Mouse (Mus musculus) hindbrain, embryonic 14.5 days (tissue): ENCODE results near the gene Pheta1. TPM values are rescaled to one million over a fixed set of nuclear protein-coding genes. Genes with fewer than 3 reads are reported as not detected.
"Not testable (repeated sequence)": the region's sequence is repeated elsewhere in the genome, so short reads cannot be mapped to it uniquely, and the experiment has no call there.

Source experiments
- ATAC-seq: fragments of 200-750 bp; cut with Nextera tagmentation; 2 replicates; pipeline ENCODE4 v1.8.0; 2017; ENCODE audit warnings: moderate number of reproducible peaks, mild to moderate bottlenecking, moderate TSS enrichment, moderate library complexity; ENCODE audit not compliant: low FRiP score
- DNase-seq: peaks from one replicate; pipeline ENCODE4 v3.0.0-alpha.2; 2015; ENCODE audit warnings: low spot score
- H3K27ac ChIP-seq: fragments of 300-500 bp; sonication (generic); 2 replicates; pipeline ENCODE4 v1.5.1; 2014; ENCODE audit warnings: mild to moderate bottlenecking, moderate library complexity
- H3K27me3 ChIP-seq: fragments of 300-500 bp; sonication (generic); 2 replicates; pipeline ENCODE4 v1.6.1; 2014; ENCODE audit warnings: mild to moderate bottlenecking, low read length, mixed read lengths; ENCODE audit not compliant: control insufficient read depth, insufficient read depth
- H3K36me3 ChIP-seq: fragments of 300-500 bp; sonication (generic); replicated peaks from 2 replicates; pipeline ENCODE4 v1.6.1; 2014; ENCODE audit not compliant: control insufficient read depth, insufficient read depth
- H3K4me1 ChIP-seq: fragments of 300-500 bp; sonication (generic); replicated peaks from 2 replicates; pipeline ENCODE4 v1.6.1; 2014; ENCODE audit warnings: antibody characterized with exemption, low read length, mixed read lengths; ENCODE audit not compliant: control insufficient read depth, insufficient read depth
- H3K4me2 ChIP-seq: fragments of 300-500 bp; sonication (generic); replicated peaks from 2 replicates; pipeline ENCODE4 v1.6.1; 2014; ENCODE audit warnings: mild to moderate bottlenecking, moderate library complexity
- H3K4me3 ChIP-seq: fragments of 300-500 bp; sonication (generic); replicated peaks from 2 replicates; pipeline ENCODE4 v1.5.1; 2014; ENCODE audit warnings: mild to moderate bottlenecking, low read length
- H3K9ac ChIP-seq: fragments of 300-500 bp; sonication (generic); 2 replicates; pipeline ENCODE4 v1.6.1; 2014
- H3K9me3 ChIP-seq: fragments of 300-500 bp; sonication (generic); 2 replicates; pipeline ENCODE4 v1.6.1; 2016; ENCODE audit warnings: low read length; ENCODE audit not compliant: control insufficient read depth
- WGBS: fragments of 180-500 bp; shearing (Covaris S2); extraction: QIAGEN DNeasy Blood & Tissue Kit; methylation state at CpG from one replicate; pipeline ENCODE4 v1.1.7; 2014; 5-methylcytosine and 5-hydroxymethylcytosine counted together
- polyA plus RNA-seq: library from polyadenylated mRNA; unstranded; fragments of >200 nt; fragmentation: Nextera tagmentation; extraction: Ambion mirVana; gene quantifications from 2 replicates; pipeline ENCODE4 v1.2.1, GENCODE M21; 2014

The Pheta1 gene
- polyA plus RNA-seq, 1 experiment from 2014 or later = 32.3 TPM

DNA sequence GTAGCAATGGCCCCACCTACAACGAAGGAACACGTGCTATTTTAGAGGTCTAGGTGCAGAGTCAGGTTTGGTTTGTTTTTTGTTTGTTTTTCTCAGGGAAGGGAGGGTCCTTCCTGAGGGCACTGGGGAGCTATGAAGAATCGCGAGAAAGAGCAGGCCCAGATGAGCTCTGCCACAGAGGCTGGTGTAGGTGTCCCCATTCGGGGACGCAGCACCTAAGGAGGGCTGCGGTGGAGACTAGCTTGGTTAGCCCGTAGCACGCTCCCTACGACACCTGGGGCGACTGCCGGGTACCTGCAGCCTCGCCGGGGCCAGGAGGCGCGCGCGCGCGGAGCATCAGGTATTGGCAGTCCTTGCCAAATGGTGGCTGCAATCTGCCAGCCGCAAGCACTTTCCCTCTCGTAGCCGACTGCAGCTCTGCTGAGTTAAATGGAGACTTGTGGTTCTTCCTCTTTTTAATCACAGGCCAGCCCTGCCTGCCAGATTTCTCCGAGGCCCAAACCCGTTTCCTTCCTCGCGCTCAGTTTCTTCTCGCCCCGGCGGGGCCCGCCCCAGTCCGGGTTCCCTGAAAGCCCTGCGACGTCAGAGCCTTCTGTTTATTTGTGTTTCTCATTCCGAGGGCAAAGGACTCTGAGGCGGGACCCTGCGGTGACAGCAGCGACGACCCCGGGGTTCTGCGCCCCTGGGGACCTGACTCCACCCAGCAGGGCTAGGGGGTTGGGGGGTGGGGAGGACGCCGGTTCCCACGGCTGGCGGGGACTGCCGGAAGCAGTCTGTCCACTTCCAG, 10.2 kb upstream of the Pheta1 start:
- Histone ChIP-seq H3K9ac (peak overlapping the region; percentile 37), H3K27me3 (peaks cover 58% of the 10 kb centered on the region), H3K4me2 (peak overlapping the region; percentile 78), H3K27ac (peak overlapping the region; percentile 10; the same call in 1 of the 2 replicates), H3K36me3 (no peaks in the 10 kb centered on the region), H3K4me1 (peaks cover 42% of the 10 kb centered on the region), H3K9me3 (no peaks in the 10 kb centered on the region), H3K4me3 (peak overlapping the region; percentile 58)
- DNase-seq (no peak), ATAC-seq (no peak)
- under 1% methylated on average over 46 of the region's 46 CpGs for WGBS

DNA sequence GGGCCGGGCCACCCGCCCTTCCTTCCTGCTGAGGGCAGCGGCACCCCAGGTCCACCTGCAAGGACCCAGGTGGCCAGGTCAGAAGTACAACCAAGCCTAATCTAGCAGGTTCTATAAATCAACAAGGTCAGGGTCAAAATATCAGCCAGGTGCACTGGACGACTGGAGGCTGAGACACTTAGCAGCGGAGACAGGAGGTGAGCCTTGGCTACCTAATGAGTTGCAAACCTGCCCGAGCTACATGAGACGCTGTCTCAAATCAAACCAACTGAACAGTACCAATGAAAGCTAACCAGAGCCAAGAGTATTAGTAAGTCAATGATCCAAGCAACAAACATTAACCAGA, 9.7 kb upstream of the Pheta1 start:
- Histone ChIP-seq H3K4me1 (peaks cover 36% of the 10 kb centered on the region), H3K4me2 (peak overlapping the region; percentile 78), H3K9ac (peak overlapping the region; percentile 37), H3K27ac (no peak overlapping the region), H3K9me3 (no peaks in the 10 kb centered on the region), H3K4me3 (peak overlapping the region; percentile 58), H3K27me3 (peaks cover 63% of the 10 kb centered on the region), H3K36me3 (no peaks in the 10 kb centered on the region)
- no peak for DNase-seq
- ATAC-seq = no peak
- WGBS = 37% methylated on average over 6 of the region's 7 CpGs

DNA sequence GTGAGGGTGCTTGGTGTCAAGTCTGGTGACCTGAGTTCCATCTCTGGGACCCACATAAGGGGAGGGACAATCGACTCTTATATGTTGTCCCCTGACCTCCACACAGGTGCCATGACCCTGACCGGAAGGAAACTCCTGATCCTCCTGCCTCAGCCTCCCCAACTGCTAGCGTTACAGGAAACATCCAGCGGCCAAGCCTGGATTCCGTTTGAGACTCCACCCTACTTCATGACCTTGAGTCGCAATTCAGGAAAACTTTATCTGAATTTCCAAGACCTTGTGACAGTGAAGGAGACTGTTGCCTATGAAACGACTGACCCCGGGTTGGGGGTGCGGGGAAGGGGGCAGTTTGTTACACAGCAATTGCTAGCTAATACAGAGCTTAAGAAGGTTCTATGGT, 7.3 kb upstream of the Pheta1 start:
- Histone ChIP-seq H3K4me3 (no peak overlapping the region), H3K36me3 (no peaks in the 10 kb centered on the region), H3K9ac (no peak overlapping the region), H3K4me1 (peaks cover 21% of the 10 kb centered on the region), H3K4me2 (no peak overlapping the region), H3K9me3 (no peaks in the 10 kb centered on the region), H3K27ac (no peak overlapping the region), H3K27me3 (peaks cover 68% of the 10 kb centered on the region)
- WGBS = 95% methylated on average over 9 of the region's 9 CpGs
- ATAC-seq = no peak
- DNase-seq = no peak

DNA sequence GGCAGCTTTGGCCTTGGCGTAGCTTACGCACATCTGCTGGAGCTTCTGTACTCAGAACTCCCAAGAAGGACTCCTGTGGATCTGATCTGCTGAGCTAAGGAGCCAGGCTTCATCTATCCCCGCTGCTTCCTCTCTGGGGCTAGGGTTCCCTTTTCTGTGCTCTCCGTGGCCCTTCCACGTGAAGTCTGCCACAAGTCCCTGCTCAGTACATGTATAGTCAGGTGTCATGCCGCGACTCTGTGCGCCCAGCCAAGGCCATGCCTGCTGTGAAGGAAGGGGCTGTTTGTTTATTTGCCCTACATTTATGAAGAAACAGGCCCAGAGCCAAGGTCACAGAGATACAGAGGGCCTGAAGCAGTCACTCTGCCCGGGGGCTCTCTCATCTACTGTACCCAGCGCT, 6.8 kb upstream of the Pheta1 start:
- peaks cover 66% of the 10 kb centered on the region for H3K27me3 ChIP-seq
- no peak overlapping the region for H3K4me2 ChIP-seq
- no peak overlapping the region for H3K9ac ChIP-seq
- no peak for DNase-seq
- 38% methylated on average over 10 of the region's 10 CpGs for WGBS
- ATAC-seq = no peak
- peaks cover 21% of the 10 kb centered on the region for H3K4me1 ChIP-seq
- no peaks in the 10 kb centered on the region for H3K9me3 ChIP-seq
- no peak overlapping the region for H3K4me3 ChIP-seq
- no peak overlapping the region for H3K27ac ChIP-seq
- no peaks in the 10 kb centered on the region for H3K36me3 ChIP-seq

DNA sequence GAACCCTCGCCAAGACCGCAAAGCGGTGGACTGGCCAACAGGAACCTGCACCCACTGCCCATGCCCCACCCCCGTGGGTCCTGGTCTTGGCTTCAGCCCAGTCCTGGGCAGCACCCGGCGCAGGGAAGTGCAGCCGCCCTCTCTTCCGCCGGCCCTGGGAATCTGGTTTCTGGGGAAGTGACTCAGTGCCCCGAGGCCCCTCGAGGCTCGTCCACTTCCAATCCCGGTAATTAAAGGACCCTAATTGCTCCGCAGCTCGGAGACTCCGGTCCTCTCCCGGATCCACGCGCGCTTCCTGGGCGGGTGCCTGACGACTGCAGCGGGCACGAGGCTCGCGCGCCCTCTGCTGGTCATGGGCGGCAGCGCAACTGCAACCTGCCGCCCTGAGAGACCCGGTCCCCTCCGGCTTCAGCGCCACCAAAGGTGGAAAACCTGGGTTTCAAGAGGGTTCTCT, 6.1 kb upstream of the Pheta1 start:
- DNase-seq (peak; percentile 88), ATAC-seq (0 out of 2 replicates have a peak, but pooled peaks have one; percentile 61)
- Histone ChIP-seq H3K9me3 (no peaks in the 10 kb centered on the region), H3K4me1 (peaks cover 15% of the 10 kb centered on the region), H3K27me3 (peaks cover 59% of the 10 kb centered on the region), H3K36me3 (no peaks in the 10 kb centered on the region), H3K9ac (peak overlapping the region; percentile 67), H3K4me2 (peak overlapping the region; percentile 74), H3K4me3 (peak overlapping the region; percentile 41), H3K27ac (no peak overlapping the region)
- WGBS = 0% methylated on average over 33 of the region's 33 CpGs

DNA sequence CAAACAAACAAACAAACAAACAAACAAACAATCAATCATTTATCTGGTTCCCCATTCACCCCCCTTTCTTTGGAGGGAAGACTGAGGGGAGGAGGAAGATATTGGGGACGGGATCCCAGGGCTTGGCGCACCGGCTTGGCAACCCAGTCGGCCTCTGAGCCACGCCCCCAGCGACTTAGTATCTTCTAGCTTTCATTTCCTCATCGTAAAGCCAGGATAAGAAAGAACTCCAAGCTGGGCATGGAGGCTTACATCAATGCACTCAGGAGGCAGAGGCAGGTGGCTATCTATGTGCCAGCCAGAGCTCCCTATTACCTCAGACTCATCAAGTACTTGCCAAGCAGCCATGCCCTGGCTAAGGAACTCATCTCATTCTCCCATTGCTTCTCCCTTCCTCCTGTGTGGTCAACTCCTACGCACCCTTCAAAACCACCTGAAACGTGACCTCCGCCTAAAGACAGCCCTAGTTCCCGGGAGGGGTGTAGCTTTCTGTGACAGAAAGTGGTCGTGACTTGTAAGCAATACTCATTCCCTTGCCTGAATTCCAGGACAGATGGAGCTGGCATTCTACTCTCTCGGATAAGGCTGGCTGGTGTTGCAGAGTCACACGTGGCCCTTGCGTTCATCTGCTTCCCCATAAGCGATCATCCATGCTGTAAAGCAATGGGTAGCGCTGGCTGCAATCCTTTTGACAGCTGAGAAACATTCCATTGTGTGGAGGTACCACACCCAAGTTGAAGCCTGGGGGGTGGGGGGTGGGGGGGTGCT, 5.5 kb upstream of the Pheta1 start:
- Histone ChIP-seq H3K36me3 (no peaks in the 10 kb centered on the region), H3K4me2 (peak overlapping the region; percentile 74), H3K4me3 (peak overlapping the region; percentile 41), H3K27me3 (peaks cover 53% of the 10 kb centered on the region), H3K9ac (peak overlapping the region; percentile 67; the same call in 1 of the 2 replicates), H3K9me3 (no peaks in the 10 kb centered on the region), H3K4me1 (peaks cover 10% of the 10 kb centered on the region), H3K27ac (no peak overlapping the region)
- WGBS = 17% methylated on average over 17 of the region's 17 CpGs
- DNase-seq (no peak), ATAC-seq (no peak)

DNA sequence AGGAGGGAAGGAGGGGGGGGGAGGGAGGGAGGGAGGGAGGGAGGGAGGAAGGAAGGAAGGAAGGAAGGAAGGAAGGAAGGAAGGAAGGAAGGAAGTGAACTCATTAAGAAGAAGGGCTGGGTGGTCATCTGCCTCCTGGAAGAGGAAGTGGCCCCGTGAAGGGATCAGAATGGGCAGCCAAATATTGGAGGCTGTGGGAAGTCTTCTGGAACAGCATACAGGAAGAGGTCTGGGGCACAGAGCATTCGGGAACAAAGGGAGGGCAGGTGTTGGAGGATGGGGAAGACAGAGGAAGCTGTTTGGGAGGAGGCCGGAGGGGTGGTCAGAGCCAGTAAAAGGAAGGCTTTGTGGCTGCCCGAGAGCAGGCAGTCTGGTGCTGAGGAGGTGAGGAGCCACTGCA, 3.4 kb upstream of the Pheta1 start:
- Histone ChIP-seq H3K4me1 (peaks cover 13% of the 10 kb centered on the region), H3K36me3 (no peaks in the 10 kb centered on the region), H3K27ac (no peak overlapping the region), H3K4me2 (no peak overlapping the region), H3K27me3 (peaks cover 36% of the 10 kb centered on the region), H3K9me3 (no peaks in the 10 kb centered on the region), H3K9ac (no peak overlapping the region), H3K4me3 (no peak overlapping the region)
- WGBS = 39% methylated on average over 4 of the region's 4 CpGs
- no peak for ATAC-seq
- DNase-seq = no peak

DNA sequence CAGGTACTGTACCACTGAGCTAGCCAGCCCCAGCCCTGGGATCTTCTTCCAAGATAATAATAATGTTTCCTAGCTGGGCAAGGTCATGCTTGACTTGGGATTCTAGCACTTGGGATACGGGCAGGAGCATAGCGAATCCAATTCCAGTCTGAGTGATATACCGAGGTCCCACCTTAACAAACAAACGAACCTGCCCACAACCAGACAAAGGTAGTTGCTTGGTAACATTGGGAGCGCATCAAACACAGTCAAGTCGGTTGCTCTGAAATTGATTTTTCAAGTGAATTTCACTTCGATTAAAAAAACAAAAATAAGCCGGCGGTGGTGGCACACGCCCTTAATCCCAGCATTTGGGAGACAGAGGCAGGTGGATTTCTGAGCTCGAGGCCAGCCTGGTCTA, 2.5 kb upstream of the Pheta1 start:
- DNase-seq (no peak), ATAC-seq (no peak)
- Histone ChIP-seq H3K9me3 (no peaks in the 10 kb centered on the region), H3K27ac (no peak overlapping the region), H3K4me1 (peaks cover 22% of the 10 kb centered on the region), H3K4me2 (no peak overlapping the region), H3K4me3 (no peak overlapping the region), H3K27me3 (peaks cover 33% of the 10 kb centered on the region), H3K36me3 (no peaks in the 10 kb centered on the region), H3K9ac (no peak overlapping the region)
- WGBS = 81% methylated on average over 11 of the region's 11 CpGs

DNA sequence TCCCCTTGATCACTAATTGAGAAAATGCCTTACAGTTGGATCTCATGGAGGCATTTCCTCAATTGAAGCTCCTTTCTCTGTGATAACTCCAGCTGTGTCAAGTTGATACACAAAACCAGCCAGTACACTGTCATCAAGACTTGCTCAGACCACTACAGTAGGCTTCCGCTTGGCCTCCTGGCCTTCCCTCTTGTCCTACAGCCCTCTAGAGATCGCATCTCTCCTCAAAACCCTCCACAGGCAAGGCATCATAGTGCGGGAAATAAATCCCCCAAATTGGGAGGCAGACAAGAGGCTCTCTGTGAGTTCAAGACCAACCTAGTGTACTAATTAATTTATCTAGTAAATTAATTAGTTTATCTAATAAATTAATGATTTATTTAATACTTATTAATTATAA, 1.5 kb upstream of the Pheta1 start:
- not testable (repeated sequence) for H3K4me2 ChIP-seq, H3K36me3 ChIP-seq, ATAC-seq, H3K4me3 ChIP-seq, H3K9ac ChIP-seq, H3K27ac ChIP-seq, DNase-seq, H3K9me3 ChIP-seq
- peaks cover 29% of the 10 kb centered on the region for H3K27me3 ChIP-seq
- H3K4me1 ChIP-seq = peaks cover 22% of the 10 kb centered on the region
- 84% methylated on average over 3 of the region's 3 CpGs for WGBS
